Mouse (Mus musculus) thymus, adult 2 months (tissue): ENCODE measurements at regions not wholly inside any gene's neighbourhood (a gene's known extent, or its start where the extent isn't known, plus 50 kb on each side); places are given as distances from the start of the nearest gene placed in this dataset.
A peak's percentile ranks its signal among the peaks of the same experiment; 100 is the strongest.

Experiments used
- CTCF ChIP-seq: fragments of 200-500 bp; IDR thresholded peaks from 2 replicates; pipeline ENCODE4 v1.5.1; 2012; ENCODE audit warnings: mild to moderate bottlenecking, control low read depth, low read length, moderate library complexity, borderline replicate concordance; ENCODE audit not compliant: control insufficient read depth, poor library complexity, insufficient read depth; ENCODE audit errors: extremely low read depth
- POLR2A ChIP-seq: fragments of 200-500 bp; IDR thresholded peaks from 2 replicates; pipeline ENCODE4 v1.6.1; 2012; ENCODE audit warnings: mild to moderate bottlenecking, low read length, control low read depth, moderate library complexity; ENCODE audit not compliant: control insufficient read depth, poor library complexity, insufficient read depth; ENCODE audit errors: extremely low read depth

- TF ChIP-seq POLR2A: 0 out of 2 replicates have a peak, but pooled peaks have one; percentile 23
- no peak for TF ChIP-seq CTCF
These were observed 172.5 kb downstream of the Nrp2 start for GRCm38 (mm10) chr1:62875631-62876030.
